Mouse (Mus musculus) heart, postnatal 0 days (tissue): Measurements from ENCODE around the gene Zfp952.

Source experiments
- CTCF ChIP-seq: IDR thresholded peaks from 2 replicates; pipeline ENCODE4 v1.5.1; 2016; ENCODE audit warnings: antibody characterized with exemption, control low read depth, low read depth
- EP300 ChIP-seq: IDR thresholded peaks from 2 replicates; pipeline ENCODE4 v1.6.1; 2016; ENCODE audit warnings: antibody characterized with exemption, low read depth

GRCm38 (mm10) chr17:33032900-33033891, 40.3 kb downstream of the Zfp952 start, which contains the start of gene Zfp763:
- peak; percentile 11; the same call in 1 of the 2 replicates for TF ChIP-seq CTCF
- no peak for TF ChIP-seq EP300
